Mouse (Mus musculus) mouse trophoblast stem cell (cell line): ENCODE measurements around the gene Vmn2r49.
"Not testable (repeated sequence)": the region's sequence is repeated elsewhere in the genome, so short reads cannot be mapped to it uniquely, and the experiment has no call there.

Source experiments
- in situ Hi-C, 2 experiments: fragments of 300-500 bp; cut with MseI, MboI; formaldehyde crosslinking; loops; 2 replicates in 1 of 2; 3 replicates in 1 of 2; pipeline ENCODE4 v1.15.1; 2025

The Vmn2r49 gene

GRCm38 (mm10) chr7:9992157-9992556 is at the start of gene Vmn2r49:
Gene Vmn2r49 (minus strand): TSS chr7:9992257.
- in situ Hi-C loops = not testable (repeated sequence)

- in situ Hi-C loops = not testable (repeated sequence)
Observed at GRCm38 (mm10) chr7:9953485-9953884, 38.6 kb downstream of the Vmn2r49 start, which contains the start of gene Vmn2r48. Gene Vmn2r48 (minus strand): TSS chr7:9953585.
